Mouse (Mus musculus) CH12F3 (cell line): ENCODE measurements around the gene Mettl22.

ENCODE experiments used
- in situ Hi-C: fragments of 300-500 bp; cut with MboI; formaldehyde crosslinking; loops from 2 replicates; pipeline ENCODE4 v1.14.3; 2020; ENCODE audit warnings: low sequenced_read_pairs

The Mettl22 gene

DNA sequence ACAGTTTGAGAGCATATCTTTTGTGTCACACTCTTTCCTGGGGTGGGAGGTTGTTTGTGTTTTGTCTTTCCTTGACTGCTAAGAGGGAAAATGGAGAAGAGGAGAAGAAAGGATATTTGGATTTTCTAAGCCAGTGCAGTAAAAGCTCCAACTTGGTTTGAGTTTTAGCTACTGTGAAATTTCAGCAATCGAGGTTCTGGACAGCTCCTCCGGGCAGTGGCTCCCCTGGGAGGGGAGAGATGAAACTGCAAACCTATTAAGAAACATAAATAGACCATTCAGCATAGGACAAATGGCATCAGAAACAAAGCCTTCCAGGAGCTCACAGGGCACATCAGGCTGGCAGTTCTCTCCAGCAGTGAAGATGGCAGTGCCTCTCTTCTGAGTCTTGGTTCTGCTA is 33.7 kb downstream of the Mettl22 start:
- in situ Hi-C loops = no loop called here

DNA sequence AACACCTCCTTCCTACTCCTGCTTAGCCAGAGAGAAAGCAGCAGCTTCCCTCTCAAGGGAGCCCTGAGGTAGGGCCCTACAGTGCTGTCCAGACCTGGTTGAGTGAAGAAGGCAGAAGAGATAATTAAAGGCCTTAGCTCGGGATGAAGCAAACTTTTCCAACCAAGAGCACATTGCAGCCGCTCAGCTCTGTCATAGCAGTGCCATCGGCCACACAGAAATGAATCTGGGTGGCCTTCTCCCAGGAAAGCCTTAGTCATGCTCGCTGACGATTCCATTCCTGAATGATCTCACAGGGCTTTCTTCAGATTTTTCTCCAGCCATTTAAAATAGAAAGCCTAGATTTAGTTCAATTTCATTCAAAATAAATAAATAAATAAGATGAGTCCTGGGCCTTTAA is 39.3 kb downstream of the Mettl22 start:
- in situ Hi-C loops = no loop called here

DNA sequence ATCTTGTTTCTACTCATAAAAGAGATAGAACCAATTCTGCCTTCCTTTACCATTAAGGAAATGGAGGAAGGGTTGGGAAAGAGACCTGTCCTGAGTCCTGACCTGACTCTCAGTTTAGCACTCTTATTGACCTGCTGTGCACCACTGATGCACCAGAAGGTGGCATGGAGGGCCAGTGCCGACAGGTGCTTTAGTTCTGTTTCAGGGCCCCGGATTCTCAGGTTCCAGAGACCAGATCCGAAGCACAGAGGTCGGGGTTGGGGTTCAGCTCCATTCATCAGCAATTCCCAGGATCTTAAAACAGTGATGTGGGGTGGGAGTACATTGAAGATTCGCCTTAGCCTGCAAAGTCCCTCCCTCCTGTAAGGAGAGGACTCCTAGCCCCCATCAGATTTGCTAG is 42.2 kb downstream of the Mettl22 start:
- in situ Hi-C loops = no loop called here

DNA sequence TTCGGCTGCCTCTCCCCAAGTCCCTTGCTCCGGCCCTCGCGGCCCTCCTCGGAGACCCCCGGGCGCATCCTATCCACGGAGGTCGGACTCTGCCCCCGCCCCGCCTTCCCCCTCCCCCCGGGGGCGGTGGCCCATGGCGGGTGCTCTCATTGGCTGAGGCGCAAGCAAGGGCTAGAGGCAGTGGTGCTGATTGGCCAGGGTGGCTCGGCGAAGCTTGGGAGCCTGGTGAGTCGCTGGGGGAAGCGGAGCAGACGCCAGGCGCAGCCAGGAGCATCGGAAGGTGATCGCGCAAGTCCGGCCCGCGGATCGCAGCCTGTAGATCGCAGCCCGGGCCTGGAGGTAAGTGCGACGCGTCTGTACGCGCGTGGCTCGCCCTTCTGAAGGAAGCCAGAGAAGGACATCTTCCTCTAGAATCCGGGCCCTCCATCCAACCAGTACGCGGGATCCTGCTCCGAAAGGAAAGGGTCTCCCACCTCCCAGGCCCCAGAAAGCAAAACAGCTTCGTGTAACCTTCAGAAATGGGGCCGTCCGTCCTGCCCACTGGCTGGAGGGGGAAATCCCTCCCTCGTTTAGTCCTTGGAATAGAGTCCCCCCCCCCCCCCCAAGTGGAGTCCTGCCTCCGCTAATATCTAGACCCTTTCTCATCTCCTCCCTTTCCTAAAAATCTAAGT is 42.8 kb downstream of the Mettl22 start, which contains the start of gene Abat:
Abat (plus strand) TSS at position 194 of the 671 bp plus-strand sequence.
- in situ Hi-C loops = no loop called here

DNA sequence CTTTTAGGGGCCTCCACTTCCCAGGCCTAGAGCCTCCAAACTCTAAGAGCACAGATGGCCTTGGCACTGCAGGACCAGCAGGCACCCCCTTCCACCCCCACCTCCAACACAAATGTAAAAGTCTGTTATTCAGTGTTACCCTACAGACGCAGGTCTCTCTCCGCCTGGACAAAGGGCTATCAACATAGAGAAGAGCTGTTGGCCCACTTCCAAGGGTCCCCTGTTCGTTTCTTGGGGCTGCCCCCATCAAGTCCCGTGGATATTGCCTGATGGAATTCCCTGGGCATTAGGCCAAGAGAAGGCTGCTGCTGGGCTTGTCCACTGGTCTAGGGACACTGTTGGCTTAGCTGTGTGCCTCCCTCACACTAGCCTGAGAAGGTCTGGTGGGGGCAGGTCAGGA is 43.6 kb downstream of the Mettl22 start:
- in situ Hi-C loops = no loop called here

DNA sequence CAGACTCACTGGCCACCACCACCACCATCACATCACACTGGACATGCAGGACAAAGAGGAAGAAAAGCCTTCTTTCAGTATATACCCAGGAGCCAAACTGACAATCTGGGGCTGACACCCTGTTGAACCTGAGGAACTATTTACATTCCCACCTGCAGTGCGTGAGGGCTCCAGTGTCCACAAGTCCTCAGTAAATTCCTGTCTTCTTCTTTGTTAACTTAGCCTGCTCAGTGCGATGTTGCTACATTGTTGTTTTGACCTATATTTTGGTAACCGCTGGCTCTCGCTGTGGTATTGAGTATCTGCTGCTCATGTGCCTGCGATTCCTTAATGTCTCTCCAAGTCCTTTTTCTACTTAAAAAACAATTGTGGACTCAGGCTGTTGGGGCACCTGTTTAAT is 49.9 kb downstream of the Mettl22 start:
- in situ Hi-C loops = no loop called here

DNA sequence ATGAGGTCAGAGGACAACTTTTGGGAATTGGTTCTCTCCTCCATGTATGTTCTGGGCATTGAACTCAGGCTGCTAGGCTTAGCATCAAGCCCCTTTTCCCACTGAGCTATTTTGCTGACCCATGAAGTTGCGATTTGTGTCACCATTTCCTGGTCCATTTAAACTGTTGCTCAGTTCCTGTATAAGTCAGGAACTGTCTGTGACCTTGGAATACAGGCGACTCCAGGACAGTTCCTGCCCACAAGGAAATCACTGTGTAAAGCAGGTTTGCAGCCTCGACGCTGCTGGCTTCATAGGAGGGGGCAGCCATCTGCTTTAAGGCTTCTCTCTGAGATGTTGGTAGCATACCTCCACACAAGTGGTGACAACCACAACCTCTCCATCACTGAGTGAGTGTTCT is 50.7 kb downstream of the Mettl22 start:
- in situ Hi-C loops = no loop called here

DNA sequence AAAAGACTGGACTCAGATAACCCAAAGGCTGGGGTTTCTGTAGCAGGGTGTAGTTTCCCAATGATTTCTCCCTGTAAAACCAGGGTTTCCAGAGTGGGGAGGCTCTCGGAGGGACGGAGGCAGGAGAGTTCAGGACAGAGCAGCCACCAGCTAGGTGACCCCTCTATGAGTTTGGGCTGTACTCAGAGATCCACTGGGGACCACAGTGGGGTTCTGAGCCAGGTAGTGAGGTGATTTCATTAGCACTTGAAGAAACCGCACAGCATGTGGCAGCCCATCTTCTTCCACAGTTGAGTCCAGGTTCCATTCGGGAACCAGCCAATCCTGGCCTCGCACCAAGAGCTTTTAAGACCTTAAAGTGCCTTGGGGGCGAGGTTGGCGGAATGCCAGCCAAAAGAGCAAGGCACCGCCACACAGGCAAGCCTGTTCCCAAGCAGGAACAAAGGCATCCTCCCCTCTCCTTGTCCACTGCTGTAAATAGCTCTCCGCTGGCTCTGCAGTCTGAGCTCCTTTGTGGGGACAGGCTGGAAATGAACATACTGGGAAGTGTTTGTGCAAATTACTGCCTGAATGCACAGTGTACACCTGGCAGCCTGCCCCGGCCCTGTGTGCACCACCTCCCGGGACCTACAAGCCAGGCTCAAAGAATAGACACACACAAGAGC is 53.0 kb downstream of the Mettl22 start:
- in situ Hi-C loops = no loop called here

DNA sequence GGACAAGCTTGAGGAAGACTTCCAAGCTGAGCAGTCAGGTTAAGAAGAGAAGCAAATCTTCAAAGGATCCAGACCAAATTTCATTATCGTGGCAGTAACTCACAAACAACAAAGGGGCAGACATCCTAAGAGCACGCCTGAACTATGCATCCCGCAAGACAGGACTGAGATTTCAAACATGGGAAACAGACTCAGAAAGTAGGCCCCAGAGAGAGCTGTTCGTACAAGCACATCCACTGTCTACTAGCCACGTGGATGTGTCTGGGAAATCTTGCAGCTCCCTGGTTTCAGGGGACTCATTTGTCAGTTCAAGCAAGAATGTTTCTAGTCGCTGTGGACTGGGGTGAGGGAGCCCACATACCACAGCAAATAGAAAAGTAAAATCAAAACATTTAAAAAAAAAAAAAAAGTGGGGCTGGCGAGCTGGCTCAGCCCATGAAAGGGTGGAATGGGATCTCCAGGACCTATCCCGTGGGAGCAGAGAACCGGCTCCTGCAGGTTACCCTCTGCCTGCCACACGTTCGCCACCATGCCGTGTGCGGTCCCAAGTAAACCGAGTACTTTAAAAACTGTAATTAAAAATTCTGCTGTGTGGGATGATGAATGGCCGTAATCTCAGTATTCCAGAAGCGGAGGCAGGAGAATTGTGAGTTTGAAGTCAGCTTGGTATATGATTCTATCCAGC is 53.7 kb downstream of the Mettl22 start:
- in situ Hi-C loops = no loop called here

DNA sequence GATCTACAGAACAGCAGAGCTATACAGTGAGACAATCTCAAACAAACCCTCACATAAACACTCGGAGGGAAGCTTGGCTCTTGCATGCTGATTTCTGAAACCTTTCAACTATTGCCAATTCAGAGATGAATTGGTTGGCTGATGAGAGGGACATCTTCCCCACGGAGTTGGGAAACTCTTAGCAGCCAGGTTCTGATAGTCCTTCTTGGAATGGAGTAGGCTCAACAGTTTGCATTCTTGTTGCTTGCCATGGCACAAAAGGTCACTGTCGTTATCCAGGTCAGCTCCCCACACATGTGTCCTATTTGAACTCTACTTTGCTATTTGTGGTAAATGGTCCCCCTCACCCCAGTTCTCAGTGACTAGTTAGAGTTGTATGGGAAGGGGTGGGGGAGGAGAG is 54.7 kb downstream of the Mettl22 start:
- in situ Hi-C loops = no loop called here

DNA sequence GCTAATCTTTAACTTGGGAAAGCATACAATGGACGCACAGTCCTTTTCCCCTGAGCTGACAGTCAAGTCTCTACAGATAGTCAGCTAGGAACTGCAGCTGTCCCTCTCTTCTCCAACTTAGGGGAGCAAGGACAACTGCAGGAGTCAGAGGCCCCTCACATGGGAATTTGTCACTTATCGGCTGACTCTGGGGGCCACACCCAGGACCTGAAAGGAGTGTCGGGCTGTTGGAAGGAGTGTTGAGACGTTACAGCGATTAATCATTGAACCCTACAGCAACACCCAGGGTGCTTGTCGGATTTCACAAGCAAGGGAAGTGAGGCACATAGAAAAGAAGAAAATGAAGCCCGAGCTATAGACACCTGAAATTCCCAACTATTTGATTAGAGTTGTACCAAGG is 55.3 kb downstream of the Mettl22 start:
- in situ Hi-C loops = no loop called here

DNA sequence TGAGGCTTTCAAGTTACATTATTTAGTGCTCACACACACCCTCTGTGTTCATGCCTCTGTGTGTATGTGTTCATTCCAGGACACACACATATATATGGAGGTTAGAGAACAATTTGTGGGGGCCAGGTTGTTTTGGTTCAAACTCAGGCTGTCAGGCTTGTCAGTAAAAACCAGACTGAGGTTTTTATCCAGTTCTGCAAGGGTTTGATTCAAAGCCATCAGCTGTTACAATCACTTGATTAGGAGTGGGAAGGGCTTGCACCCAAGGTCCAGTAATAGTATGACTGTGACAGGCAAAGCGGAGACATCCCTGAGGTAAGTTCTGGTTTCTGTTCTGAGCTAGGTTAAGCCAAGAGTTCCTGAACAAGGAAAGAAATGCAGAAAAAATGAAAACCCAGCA is 58.8 kb downstream of the Mettl22 start:
- in situ Hi-C loops = no loop called here

DNA sequence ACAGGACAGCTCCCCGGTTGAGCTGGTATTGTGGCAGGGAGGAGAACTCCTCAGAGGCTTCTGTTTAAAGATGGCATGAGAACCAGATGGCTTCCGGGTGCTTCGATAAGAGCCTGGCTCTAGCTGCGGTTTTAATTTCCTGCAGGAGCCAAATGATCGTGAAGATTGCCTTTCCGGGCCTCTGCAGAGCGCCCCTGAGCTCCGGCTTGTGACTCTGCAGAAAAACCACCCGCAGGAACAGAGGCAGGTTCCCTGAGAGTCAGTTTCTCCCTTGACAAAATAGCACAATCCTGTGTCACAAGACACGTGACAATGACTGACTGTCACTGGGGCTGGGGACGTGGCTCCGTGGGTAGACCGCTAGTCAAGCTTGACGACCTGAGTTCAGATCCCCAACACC is 59.4 kb downstream of the Mettl22 start:
- in situ Hi-C loops = no loop called here

DNA sequence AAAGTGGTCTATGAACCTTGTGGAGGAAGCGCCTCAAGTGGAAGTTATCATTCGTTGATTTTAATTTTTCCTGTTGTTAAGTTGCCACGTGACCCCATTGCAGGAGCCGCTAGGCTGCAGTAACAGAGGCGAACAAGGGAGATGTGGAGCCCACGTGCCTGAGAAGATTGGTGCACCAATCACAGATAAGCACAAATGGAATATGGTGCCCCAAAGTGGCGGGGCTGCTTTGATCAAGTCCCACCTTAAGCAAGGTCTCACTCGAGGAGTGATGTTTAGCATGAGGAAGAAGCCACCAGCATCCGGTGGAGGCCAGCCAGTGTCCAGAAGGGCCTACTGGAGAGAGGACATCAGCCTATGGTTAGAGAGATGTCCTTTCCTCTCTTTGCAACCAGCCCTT is 61.9 kb downstream of the Mettl22 start:
- in situ Hi-C loops = no loop called here

DNA sequence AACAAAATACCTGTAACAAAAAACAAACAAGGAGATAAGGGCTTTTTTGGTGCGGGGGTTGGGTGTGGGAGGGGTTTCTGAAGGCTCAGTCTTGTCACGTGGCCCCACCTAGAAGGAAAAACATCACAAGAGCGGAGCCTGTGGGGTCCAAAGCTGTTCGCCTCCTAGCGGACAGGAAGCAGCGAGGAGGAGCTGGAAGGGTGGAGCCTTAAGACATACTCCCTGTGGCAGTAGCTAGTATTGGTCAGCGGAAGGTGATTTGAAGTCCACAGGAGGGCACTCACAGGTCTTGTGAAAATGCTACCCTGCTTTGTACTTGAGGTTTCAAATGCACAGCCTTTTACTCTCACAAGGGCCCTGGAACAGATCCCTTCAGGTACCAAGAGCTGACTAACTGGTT is 62.3 kb downstream of the Mettl22 start:
- in situ Hi-C loops = no loop called here

DNA sequence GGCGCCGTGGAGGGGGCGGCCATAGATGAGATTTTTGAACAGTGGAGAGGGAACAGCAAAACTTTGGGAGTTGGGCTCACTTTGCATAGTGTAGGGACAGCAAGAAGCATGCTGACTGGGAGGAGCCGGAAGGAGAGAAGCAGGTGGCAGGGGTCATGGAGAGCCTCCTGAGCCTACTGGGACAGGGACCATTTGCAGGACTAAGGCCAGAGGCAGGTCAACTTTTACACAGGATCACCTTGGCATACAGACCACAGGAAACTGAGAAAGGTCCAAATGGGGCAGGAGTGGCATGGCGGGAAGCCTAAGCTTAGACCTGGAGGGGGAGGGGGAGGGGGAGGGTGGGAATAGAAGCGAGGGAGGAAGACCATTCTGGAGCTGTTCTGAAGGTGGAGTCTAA is 62.9 kb downstream of the Mettl22 start:
- in situ Hi-C loops = no loop called here

DNA sequence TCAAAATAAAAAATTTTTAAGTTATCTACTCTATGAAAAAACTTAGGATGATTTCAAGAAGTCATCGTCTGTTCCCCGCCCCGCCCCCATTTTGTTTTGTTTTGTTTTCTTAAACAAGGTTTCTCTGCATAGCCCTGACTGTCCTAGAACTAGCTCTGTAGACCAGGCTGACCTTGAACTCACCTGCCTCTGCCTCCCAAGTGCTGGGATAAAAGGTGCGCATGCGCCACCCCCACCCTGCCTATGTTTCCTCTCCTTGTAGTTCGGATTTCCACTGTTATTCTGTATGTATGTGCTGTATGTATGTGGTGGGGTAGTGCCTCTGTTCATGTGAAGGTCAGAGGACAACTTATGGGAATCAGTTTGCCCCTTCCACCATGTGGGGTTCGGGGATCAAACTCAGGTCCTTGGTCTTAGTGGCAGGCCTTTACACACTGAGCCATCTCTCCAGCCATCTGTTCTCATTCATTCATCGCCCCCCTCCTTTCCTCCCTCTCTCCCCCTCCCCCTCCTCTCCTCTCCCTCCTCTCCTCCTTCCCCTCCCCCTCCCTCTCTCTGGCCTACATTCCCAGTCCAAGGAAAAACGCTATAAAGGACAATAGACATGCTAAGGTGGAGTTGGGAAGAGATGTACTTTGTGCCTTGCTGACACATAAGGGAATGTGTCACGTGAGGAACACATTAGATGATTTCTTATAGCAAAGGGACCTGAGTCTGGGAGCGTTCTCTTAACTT is 64.0 kb downstream of the Mettl22 start:
- in situ Hi-C loops = no loop called here

DNA sequence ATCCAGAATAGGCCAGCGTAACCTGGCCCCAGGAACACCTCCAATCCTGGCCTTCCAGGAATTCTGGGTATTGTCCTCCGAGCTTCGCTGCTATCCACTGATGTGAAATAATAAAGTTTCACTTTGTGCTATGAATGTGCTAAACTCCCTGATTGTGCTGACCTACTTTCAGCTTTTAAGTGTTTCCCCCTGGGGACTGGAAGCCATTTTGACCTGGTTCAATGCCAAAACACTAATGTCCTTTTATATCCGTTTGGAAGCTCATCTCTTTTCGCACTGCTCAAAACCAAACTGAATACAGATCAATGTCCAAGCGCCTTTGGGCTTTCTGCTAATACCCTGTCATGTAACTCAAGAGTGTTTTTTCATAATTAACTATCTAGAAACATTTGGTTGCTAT is 64.8 kb downstream of the Mettl22 start:
- in situ Hi-C loops = no loop called here

DNA sequence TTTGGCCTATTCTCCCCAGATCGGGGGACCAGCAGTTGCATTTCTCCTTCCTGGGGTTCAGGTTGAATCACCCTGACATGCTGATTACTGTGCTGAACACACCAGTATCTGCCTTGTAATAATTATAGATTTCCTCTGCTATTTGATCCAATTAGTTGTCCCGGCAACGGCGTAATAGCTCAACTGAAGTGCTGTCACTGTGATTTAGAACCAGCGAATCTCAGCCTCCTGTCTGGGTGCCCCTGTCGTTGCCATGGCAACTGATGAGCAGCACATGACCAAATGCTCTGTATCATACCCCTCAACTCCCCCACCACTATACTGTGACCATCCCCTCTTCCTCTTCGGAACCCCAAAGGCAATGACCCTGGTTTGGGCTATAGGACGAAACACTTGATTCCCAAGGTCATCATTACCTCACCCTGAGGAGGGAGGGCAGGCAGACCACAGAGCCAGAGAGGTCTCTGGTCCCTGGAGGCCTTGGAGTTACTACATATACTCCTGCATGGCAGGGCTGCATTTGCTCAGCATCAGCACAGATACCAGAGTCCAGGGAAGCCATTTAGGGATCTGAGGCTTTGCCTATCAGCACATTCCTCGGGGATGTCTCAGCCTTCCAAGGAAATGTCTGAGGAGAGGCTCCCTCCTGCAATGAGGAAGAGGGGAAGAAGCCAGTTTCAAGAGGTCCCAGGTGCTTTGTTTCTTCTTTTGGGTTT is 68.7 kb downstream of the Mettl22 start:
- in situ Hi-C loops = no loop called here
